Mouse (Mus musculus) lung, postnatal 36 days (tissue): ENCODE results near the gene Rnls.
"Not testable (repeated sequence)": the region's sequence is repeated elsewhere in the genome, so short reads cannot be mapped to it uniquely, and the experiment has no call there.

Experiments used
- DNase-seq: peaks from one replicate; pipeline ENCODE4 v3.0.0; 2022; ENCODE audit warnings: mixed read lengths

The Rnls gene

GRCm38 (mm10) chr19:33391651-33392382 lies at the start of gene Rnls:
Gene Rnls (minus strand): TSS chr19:33392295.
- peak; percentile 93 for DNase-seq

- no peak for DNase-seq
Measured at GRCm38 (mm10) chr19:33429457-33429856, 37.4 kb upstream of the Rnls start.

GRCm38 (mm10) chr19:33419368-33419767 lies 27.3 kb upstream of the Rnls start:
- not testable (repeated sequence) for DNase-seq

- DNase-seq, result no peak
Measured at GRCm38 (mm10) chr19:33380825-33381224, 11.3 kb downstream of the Rnls start.

GRCm38 (mm10) chr19:33380386-33380785 lies 11.7 kb downstream of the Rnls start:
- peak; percentile 30 for DNase-seq

GRCm38 (mm10) chr19:33368808-33369207 lies 23.3 kb downstream of the Rnls start:
- DNase-seq, result no peak

GRCm38 (mm10) chr19:33366661-33367060 lies 25.4 kb downstream of the Rnls start:
- peak; percentile 74 for DNase-seq

GRCm38 (mm10) chr19:33357019-33357418 lies 35.1 kb downstream of the Rnls start:
- no peak for DNase-seq

- DNase-seq, result no peak
Measured at GRCm38 (mm10) chr19:33340119-33340518, 52.0 kb downstream of the Rnls start.

GRCm38 (mm10) chr19:33326706-33327641 lies 65.1 kb downstream of the Rnls start:
- DNase-seq, result no peak

GRCm38 (mm10) chr19:33318785-33319184 lies 73.3 kb downstream of the Rnls start:
- DNase-seq, result no peak

- no peak for DNase-seq
Measured at GRCm38 (mm10) chr19:33317130-33317529, 75.0 kb downstream of the Rnls start.

- DNase-seq, result no peak
Measured at GRCm38 (mm10) chr19:33299726-33300292, 92.3 kb downstream of the Rnls start.

GRCm38 (mm10) chr19:33296338-33296737 lies 95.8 kb downstream of the Rnls start:
- no peak for DNase-seq

- DNase-seq, result no peak
Measured at GRCm38 (mm10) chr19:33282985-33283384, 109.1 kb downstream of the Rnls start.

GRCm38 (mm10) chr19:33276421-33276820 lies 115.7 kb downstream of the Rnls start:
- DNase-seq, result no peak

- DNase-seq, result no peak
Measured at GRCm38 (mm10) chr19:33273676-33274075, 118.4 kb downstream of the Rnls start.

- no peak for DNase-seq
Measured at GRCm38 (mm10) chr19:33271571-33271970, 120.5 kb downstream of the Rnls start.

GRCm38 (mm10) chr19:33270231-33270630 lies 121.9 kb downstream of the Rnls start:
- no peak for DNase-seq

GRCm38 (mm10) chr19:33268044-33268443 lies 124.1 kb downstream of the Rnls start:
- DNase-seq, result peak; percentile 36

GRCm38 (mm10) chr19:33265245-33265644 lies 126.8 kb downstream of the Rnls start:
- no peak for DNase-seq

- no peak for DNase-seq
Measured at GRCm38 (mm10) chr19:33264224-33264993, 127.7 kb downstream of the Rnls start.

GRCm38 (mm10) chr19:33262421-33262820 lies 129.7 kb downstream of the Rnls start:
- DNase-seq, result no peak
